Mouse (Mus musculus) lung, postnatal 25 days (tissue): ENCODE measurements around the gene Rrp36.

Source experiments
- DNase-seq: peaks from one replicate; pipeline ENCODE4 v3.0.0; 2022; ENCODE audit warnings: low spot score

The Rrp36 gene

DNA sequence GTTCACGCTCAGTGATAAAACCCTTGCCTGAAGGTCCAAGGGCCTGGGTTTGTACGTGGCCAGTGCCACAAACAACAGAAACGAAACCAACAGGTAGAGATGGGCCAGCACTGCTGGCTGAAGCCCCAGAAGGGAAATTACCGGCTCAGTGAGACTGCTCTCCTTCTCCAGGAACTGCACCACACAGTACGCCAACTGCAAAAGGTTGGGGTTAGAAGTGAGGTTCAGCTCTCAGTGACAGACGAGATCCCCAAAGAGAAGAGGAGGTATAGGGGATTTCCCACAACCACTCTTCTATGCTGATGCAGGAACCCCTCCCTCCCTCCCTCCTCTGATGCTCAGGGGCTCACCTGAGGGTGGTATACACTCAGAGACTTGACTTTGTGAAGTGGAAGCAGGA is 11.8 kb upstream of the Rrp36 start:
- DNase-seq: no peak

DNA sequence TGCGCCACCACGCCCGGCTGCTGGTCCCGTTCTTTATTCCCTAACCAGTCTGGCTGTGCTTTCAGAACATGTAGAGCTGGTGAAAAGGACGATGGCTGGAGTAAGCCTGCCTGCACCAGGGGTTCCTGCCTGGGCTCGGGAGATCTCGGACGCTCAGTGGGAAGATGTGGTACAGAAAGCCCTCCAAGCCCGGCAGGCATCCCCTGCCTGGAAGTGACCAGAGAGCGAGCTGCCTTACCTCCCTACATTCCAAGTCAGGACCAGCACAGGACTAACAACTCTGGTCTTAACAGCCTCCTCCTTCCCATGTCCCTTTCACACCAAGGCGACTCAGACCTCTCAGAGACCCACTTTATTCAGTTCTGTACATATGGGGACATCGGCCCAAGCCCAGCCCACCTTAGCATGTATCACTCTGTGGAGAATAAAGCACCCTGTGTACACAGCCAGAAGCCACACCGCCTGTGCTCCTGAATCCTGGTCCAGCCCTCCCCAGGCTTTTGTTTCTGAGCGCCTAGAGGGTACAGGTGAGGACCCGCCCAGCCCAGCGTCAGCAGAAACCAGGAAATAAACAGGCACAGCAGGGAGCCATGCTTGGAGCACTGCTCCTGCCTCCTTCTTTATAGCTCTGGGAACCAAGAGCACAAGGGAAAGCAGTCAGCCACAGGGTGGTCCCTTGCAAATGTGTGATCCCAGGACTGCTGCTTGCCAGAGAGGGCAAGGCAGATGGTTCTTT is 8.7 kb upstream of the Rrp36 start:
- DNase-seq: no peak

DNA sequence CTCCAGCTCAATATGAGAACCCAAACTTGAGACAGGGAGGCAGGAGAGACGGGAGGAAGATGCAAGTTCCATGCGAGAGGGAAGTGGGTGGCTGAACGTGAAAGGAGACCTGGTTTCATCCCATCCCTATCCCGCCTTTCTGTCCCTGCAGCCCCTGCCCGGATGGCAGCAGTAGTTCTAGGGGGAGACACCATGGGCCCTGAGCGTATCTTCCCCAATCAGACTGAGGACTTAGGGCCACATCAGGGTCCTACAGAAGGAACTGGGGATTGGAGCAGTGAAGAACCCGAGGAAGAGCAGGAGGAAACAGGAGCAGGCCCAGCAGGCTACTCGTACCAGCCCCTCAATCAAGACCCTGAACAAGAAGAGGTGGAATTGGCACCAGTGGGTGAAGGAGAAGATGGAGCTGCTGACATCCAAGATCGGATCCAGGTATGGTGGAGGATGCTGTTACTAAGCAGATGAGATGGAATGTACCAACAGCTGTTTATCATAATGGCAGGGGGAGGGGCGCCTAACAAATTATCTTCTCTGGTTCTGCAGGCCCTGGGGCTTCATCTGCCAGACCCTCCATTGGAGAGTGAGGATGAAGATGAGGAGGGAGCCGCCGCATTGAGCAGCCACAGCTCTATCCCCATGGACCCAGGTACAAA is 7.4 kb upstream of the Rrp36 start:
- no peak for DNase-seq

DNA sequence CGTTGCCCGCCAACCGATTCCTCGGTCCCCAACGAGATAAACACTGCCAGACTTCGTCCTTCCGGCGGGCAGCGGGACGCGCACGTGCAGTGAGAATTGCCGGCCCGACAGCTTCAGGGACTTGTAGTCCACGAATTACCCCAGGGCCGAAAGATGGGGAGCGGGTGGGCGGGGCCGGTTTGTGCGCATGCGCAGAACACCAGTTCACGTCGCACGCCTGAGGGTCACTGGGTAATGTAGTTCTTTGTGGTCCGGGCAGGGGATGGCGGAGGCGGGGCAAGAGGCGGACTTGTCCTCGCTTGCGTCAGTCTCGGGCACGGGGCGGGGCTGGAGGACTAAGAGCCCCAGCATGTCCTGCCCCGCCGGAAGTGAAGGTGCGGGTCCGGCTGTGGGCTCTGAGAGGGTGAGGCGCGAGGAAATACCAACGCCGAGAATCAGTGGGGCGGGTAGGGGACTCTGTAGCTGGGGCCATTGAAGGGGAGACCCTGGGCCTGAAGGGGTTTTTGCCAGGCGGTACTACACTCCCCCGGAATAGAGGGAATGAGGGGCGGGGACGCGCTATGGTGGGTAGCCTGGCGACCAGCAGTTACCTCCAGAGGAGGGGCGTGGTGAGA is 6.7 kb upstream of the Rrp36 start, which contains the start of gene Klhdc3:
Gene Klhdc3, minus strand, starts transcription at position 155 of the 614 bp plus-strand sequence.
- peak; percentile 98 for DNase-seq

DNA sequence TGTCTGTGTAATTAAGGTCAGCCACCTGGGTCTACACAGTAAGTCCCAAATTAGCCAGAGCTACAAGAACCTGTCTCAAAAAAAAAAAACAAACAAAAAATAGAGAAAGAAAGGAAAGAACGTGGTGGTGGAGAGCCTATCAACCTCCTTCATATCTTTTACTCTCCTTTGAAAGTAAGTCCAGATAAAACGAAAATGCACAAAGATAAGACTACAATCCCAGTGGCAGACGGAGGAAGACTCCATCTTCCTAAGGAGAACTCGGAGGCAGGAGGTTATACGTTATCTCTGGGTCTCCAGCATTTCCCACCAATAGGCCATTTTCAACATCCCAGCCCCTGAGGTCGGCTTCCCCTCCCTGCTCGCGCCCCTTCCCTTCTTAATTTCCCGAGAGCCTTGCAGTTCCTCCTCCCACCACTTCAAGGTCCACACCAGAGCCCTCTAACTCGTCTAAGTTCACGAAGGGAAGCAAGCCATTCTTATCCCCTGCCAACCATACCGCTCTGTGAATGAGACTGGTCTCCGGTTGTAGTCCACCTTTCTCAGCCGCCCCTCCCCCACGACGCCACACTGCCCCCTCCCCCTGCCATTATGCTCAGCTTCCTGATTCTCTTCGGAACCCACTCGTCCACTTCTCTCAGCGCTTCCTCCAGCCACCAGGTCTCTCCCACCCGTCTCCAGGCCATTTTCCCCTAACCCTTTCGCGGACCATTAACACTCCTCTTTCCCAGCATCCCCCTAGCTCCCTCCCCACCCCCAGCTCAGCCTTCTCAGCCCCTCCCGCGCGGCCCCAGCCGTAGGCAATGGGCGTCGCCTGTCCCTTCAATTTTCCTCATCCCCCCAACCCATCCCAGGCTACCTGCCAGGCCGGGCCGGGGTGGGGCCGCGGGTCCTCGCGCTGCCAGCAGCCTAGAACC is 5.9 kb upstream of the Rrp36 start:
- peak; percentile 24 for DNase-seq

DNA sequence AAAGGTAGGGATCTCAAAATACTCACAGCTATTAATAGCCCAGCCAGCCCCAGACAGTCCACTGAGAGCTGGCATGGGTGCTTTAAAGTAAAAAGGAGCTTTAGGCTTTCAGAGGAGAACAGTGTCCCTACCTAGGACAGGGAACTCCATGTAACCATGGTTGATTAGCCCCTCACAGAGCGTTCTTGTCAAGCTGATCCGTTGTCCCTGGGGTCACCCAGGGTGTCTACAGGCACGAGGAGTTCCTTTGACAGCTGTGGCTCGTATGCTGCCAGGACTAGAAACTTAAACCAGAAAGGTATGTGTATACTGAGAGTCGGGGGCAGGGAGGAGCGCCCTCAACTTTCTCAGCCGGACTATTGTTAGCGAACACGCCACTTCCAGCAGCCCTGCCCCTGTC is 4.8 kb upstream of the Rrp36 start:
- DNase-seq: no peak

DNA sequence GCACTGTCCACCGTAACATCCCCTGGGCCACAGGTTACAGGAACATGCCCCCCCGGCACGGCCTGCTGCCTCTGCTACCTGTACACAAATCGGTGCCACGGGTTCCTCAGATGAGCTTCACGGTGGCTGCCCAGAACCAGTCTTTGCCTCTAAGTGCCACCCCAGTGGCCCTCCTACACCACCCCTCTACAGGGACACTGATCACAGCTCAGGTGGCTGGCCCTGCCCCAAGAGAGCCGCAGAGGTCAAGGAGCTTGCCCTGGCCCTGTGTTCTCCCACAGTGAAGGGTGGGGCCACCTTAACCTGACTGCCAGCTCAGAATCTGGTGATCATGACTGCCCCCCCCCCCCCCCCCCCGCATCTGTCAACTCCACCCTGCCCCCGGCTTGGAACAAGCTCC is 4.3 kb upstream of the Rrp36 start, which contains the start of gene Mea1:
Gene Mea1, plus strand, starts transcription at position 378 of the 400 bp plus-strand sequence.
- DNase-seq: peak; percentile 66

DNA sequence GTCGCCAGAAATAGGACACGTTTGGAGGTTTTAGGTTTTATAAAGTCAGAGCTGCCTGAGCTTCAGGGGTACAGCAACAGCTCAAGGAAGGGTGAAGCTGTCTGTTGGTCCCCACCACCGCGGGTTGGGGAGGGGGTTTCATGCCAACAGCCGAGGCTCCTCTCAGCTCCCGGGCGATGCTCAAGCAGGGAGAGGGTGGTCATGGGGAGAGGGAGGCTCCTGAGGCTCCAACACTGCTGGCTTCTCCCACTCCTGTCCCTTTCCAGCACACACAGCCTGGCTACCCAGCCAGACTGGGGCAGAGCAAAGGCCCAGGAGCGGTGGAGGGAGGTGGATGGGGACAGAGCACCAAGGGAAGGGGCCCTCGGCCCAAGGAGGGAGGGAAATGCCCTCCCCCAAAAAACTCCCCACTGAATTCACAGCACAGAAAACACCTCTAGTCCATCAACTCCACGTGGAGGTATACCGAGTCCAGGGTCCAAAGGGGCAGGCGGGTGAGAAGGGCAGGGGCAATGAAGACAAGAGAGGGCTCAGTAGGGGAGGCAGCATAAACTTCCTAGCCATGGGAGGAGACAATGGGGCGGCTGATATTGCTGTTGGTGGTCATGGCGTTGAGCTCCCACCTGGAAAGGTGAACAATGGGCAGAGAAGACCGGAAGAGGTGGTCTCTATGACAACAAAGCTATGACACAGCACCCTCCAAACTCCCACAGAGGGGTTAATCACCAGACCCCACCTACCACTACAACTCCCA is 555 bp upstream of the Rrp36 start:
- no peak for DNase-seq

DNA sequence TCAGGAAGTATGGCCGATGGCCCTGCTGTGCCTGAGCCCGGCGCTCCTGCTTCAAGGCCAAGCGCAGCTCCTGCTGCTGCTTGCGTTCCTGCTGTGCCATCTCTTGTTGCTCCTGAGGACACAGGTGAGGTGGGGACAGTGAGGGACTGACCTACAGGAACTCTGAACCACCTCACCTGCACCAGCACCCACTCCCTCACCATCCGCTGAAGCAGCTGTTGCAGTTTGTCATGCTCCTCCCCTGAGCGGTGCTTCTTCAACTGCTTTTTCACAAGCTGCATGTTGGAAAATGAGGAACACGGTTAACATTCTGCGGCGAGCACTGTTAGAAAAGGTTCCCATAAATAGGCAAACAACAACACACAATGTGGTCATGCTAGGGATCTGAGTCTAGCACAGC is 4.2 kb downstream of the Rrp36 start:
- no peak for DNase-seq

DNA sequence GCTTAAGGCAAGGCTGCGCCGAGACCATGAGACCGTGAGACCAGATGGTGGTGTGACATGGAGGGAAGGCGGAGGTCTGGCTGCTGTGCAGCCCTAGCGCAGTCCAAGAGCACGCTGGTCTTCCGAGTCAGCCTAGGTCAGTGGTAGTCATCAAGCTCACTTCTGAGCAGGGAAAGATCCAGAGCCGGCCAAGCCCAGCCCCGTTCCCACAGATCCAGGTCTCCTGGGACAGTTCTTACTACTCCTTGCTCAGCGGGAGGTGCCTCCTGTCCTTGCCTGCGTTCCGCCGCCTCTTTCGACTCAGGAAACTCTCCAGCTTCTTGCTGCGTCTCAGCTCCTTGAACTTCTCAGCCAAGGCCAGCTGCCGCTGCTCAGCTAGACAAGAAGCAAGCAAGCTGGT is 6.4 kb downstream of the Rrp36 start:
- no peak for DNase-seq

DNA sequence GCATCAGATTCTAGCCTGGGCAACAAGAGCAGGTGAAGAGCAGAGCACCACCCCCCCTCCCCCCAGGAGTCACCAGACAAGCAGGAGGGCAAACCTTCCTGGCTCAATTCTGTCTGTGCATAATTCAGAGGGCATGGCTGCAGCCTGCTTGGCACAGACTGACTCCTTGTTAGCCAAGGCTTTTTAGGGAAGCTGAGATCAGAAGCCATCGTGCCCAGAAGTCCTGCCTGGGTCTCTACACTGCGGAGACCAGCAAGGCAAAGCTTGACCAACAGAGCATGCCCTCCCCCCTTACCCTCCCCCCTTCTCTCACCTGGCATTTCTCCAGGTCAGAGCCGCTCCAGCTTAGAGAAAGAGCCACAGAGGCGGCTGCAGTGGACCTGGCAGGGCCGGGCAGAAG is 11.4 kb downstream of the Rrp36 start:
- no peak for DNase-seq

DNA sequence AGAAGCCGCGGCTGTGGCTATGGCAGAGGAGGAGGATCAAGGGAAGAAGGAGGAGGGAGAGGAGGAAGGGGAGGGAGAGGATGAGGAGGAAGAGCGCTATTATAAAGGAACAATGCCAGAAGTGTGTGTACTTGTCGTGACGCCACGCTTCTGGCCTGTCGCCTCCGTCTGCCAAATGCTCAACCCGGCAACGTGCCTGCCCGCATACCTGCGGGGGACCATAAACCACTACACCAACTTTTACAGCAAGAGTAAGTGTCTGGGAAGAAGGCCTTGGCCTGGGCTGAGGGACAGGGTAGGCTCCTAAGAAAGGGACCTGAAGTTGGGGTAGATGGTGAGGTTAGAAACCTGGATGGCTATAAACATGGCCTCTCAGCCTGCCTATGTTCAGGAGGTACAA is 12.2 kb downstream of the Rrp36 start:
- no peak for DNase-seq

DNA sequence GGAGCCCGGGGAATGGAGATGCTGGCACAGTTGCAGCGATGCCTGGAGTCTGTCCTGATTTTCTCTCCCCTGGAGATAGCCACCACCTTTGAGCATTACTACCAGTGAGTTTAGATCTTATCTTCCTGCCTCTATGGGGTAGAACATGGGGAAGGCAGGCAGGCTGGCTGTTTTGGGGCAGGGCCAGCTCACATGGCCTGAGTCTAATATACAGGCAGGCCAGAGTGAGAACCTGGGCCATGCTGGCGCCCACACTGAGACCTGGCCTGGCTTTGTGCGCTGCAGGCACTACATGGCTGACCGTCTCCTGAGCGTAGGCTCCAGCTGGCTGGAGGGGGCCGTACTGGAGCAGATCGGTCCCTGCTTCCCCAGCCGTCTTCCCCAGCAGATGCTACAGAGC is 12.8 kb downstream of the Rrp36 start:
- DNase-seq: no peak

DNA sequence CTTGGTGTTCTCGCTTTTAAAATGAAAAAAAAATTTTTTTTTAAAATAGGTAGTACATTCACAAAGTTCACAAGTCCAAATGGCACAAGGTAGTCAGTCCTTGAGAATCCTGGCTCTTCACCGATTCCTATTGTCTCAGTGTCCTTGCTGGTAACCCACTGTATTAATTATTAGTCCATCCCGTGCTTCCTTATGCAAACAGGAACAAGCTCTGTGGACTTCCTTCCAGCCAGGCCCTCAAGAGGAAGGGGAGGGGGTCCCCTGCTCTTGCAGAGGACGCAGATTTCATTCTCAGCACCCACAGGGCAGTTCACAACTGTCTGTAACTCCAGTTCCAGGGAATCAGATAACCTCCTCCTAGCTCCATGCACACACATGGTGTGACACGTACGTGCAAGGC is 18.1 kb downstream of the Rrp36 start:
- DNase-seq: no peak

DNA sequence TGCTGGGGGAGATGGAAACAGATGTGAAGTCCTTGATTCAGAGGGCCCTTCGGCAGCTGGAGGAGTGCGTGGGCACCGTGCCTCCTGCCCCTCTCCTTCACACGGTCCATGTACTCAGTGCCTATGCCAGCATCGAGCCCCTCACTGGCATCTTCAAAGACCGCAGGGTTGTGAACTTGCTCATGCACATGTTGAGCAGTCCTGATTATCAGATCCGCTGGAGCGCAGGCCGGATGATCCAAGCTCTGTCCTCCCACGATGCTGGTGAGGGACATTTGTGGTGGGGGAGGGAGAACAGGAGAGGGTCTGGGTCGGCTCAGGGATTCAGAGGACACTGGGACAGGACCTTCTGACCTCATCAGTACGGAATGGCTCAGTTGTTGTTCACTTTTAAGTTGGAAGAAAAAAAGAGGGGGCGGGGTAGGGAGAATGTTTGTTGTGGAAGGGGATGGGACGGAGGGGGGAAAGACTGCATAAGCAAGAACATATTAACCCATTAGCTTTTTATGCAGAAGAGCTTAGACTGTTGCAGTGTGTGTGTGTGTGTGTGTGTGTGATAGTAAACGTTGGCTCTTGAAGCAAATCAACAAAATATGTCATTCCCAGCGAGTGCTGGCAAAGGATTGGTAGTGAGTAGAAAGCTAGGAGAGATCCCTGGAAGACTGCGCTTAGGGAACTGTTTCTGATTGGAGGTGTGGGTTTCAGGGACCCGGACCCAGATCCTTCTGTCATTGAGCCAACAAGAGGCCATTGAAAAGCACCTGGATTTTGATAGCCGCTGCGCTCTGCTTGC is 22.2 kb downstream of the Rrp36 start:
- DNase-seq: no peak

DNA sequence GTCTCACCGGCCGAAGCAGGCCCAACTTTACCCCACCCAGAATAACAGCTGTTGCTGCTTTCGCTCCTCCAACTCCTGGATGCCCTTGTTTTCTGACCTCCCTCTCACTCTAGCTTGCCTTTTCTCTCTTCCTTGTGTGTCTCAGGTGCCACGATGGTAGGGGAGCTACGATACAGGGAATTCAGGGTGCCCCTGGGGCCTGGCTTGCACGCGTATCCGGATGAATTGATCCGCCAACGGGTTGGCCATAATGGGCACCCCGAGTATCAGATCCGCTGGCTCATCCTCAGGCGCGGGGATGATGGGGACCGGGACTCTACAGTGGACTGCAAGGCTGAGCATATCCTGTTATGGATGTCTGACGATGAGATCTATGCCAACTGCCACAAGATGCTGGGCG is 22.9 kb downstream of the Rrp36 start:
- no peak for DNase-seq

DNA sequence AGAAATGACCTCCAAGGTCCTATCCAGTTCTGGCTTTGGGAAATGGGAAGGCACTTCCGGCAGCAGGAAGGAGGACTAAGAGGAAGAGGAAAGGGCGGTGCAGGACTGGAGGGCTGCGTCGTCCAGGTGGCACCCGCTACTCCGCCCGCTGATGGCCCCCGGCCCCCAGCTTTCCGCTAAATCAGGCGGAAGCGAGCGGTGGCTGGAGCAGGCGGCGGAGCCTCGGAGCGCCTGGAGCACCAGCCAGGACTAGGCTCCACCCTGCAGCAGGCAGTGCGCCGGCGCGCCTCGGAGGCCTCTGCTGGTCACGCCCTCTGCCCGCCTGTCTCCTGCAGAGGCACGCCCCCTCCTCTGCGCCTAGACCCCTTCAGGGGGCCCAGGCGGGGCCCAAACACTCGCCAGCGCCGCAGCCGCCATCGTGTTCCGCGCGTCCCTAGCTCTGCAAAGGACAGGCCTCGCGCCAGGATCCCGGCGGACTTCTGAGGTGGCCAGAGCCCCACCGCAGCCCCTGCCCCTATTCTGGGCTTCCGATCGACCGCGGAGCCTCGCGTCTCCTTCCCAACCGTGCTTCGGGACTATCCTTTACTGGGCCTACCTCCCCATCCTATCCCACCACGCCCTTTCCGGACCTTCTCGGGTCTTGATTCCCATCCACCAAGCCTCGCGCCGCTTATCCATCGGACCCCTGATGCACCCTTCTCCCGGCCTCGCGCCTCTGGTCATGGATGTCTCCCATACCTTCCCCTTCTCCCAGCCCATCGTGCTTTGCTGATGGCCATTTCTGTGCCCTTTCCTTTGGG is 23.7 kb downstream of the Rrp36 start, which contains the start of gene Cul7:
Gene Cul7, plus strand, starts transcription at position 106 of the 800 bp plus-strand sequence.
- DNase-seq: peak; percentile 93

DNA sequence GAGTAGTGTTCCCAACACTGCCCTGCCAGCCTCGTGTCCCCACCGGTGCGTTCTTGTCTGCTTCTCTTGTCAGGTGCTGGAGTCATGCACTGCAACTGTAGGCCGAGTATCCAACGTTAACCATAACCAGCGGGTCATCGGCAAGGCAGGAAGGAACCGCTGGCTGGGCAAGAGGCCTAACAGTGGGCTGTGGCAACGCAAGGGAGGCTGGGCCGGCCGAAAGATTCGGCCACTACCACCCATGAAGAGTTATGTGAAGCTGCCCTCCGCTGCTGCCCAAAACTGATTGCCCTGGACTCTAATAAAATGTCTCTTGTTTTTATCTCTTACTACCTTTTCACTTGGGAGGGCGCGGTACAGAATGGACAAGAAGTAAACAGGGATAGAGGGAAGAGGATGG is 24.3 kb downstream of the Rrp36 start:
- no peak for DNase-seq

DNA sequence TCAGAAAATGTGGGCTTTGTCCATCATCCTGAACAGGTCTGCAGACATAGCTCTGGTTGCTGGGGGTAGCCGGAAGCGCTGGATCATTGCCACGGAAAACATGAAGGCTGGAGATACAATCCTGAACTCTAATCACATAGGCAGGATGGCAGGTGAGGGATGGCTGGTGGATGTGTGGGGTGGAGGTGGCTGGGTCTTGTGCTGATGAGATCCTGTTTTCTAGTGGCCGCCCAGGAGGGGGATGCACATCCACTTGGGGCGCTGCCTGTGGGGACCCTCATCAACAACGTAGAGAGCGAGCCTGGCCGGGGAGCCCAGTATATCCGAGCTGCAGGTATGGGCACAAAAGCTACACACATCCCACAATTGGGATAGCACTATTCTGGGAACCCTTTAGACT is 25.7 kb downstream of the Rrp36 start:
- no peak for DNase-seq

DNA sequence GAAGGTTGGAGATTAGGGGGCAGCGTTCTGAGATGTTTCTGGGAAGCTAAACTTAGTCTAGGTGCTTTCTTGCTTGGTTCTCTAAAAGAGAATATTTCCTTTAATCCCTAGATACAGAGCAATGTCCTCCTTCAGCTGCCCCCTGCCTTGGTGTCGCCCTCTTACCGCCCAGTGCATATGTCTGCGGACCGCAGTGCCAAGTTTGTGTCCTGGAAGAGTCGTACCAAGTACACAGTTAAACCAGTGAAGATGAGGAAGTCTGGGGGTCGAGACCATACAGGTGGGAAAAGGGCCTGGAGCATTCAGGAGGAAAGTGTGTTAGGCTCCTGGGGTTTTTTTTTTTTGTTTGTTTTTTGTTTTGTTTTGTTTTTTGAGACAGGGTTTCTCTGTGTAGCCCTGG is 26.9 kb downstream of the Rrp36 start:
- DNase-seq: no peak
